Mouse (Mus musculus) left cerebral cortex, adult 9 months (tissue): ENCODE measurements at regions not wholly inside any gene's neighbourhood (a gene's known extent, or its start where the extent isn't known, plus 50 kb on each side); places are given as distances from the start of the nearest gene placed in this dataset.

ENCODE experiments used
- DNase-seq, 2 experiments: peaks; one replicate each; pipeline ENCODE4 v3.0.0; 2022; ENCODE audit warnings: low spot score in 2 of 2

- no peak for DNase-seq
These were observed 408.7 kb upstream of the Cnksr2 start for GRCm38 (mm10) chrX:158451792-158452191.

DNA sequence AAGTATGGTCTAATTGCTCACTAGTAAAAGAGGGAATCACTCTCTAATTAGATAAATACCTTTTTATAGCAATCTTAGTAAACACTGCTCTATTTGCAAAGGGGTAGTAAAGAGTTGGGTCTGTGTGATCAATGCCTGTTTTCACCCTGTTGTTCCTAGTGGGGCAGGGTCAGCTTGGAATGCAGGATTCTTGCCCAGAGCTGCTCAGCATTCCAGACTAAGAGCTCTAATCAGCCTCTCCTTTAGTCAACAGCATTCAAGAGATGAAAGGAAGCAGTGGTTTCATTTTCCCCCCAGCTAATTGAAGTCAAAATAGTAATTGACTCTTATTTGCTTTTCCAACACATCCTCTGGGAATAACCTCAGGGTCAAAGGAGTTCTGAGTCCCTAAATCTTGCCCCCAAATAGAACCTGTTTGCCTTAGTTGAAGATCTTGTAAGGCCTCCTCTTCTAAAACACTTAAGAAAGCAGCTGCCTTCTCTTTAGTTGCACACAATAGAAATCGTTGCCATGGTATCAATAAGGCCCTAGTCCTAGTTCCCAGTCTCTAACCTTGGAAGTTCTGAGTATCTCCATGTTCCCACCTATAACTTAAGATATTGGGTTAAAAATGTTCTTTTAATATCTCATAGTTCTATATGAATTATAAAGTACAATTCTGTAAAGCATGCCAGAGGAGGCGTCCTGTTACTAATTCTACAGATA lies 380.6 kb upstream of the Cnksr2 start:
- no peak for DNase-seq

DNA sequence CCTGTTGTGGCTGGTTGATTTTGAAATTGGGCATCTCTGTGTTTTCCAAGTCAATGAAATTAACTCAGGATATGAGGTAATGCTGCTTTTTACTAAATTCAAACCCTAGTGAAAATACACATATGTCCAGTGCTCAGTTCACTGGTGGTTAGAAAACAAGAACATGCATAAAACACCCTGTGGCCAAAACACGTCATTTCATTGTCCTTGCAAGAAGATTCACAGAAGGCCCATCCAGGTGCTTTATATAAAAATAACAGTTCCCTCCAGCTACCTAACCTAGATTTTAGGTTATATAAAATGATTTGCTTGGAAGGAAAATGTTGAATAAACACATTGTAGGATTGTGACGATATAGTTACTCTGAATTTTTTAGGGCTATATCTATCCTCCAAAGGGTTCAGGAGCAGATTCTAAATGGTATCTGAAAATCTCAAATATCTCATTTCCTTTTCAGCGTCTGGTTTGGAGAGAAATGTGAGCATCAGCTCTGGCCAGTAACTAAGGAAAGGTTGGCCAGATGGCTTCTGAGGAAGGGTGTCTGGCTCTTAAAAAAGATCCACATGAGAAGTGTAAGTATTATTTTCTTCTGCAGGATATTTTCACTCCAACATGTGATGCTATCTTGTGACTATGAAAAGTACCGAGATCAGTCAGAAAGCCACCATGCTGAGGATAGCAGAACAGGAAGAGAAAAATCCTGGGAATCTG lies 351.2 kb upstream of the Cnksr2 start:
- DNase-seq, result peak in 1 of 2 experiments; percentile 22

DNA sequence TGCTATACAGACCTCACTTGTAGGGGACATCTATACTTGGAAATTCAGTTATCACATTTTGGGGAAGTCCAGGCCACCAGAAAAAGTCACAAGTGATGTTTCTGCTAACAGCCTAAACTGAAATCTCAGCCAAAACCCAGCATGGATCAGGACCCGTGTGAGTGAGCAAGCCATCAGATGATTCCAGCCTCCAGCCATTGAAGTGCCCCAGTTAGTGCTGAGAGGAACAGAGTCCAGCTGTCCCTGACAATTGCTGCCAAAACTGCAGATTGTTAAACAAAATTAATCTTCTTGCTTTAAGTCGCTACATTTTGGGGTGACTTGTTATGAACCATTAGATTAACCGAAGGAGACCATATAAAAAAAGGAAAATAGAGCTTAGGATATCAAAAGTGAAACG lies 332.7 kb upstream of the Cnksr2 start:
- DNase-seq, result peak in 1 of 2 experiments; percentile 2

DNA sequence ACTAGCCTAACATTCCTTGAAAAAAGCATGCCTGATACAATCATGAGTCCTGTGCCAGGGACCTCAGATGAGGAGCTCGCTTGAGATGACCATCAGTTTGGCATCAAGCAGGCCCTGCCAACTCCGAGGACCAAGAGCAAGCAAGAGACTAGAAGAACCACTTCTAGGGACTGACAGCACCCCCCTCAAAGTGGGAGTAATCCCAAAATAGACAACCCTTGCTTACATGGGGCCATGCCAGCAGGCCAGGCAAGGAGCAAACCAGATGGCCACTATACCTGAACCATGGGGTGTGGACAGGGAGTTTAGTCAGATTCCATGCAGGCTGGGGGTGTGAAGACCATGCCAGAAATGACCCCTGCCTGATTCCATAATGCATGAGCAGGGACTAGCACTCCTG lies 330.1 kb upstream of the Cnksr2 start:
- no peak for DNase-seq
